Mouse (Mus musculus): Measurements from ENCODE around the gene Orai3. TPM values are rescaled to one million over a fixed set of nuclear protein-coding genes. Genes with fewer than 3 reads are reported as not detected.
A peak's percentile ranks its signal among the peaks of the same experiment; 100 is the strongest.
"Not testable (repeated sequence)": the region's sequence is repeated elsewhere in the genome, so short reads cannot be mapped to it uniquely, and the experiment has no call there.

The Orai3 gene
- 26.7 and 32.1 TPM in 2 replicates for total RNA-seq (2015)
- total RNA-seq (2017): 28.2 and 30.2 TPM in 2 replicates

DNA sequence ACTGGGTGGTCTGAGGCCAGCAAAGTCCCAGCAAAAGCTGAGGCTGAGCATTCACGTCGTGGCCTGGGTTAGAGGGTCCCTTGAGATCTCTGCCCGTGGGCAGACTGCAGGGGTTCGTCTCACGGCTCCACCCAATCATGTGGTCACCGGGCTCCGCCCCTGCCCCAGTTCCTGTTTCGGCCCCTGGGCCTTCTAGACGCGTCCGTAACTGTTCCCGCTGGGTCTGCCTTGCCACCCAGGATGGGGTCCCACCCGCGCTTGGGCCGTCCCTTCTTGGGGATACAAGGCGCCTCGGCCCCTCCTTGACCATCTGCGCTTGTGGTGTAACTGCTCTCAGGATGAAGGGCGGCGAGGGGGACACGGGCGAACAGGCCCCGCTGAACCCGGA, at the start of gene Orai3:
TSS of gene Orai3 (plus strand) at position 165 of the 388 bp plus-strand sequence.
- peak; percentile 42 for ATAC-seq (replicated peaks; ENCODE audit: poor library complexity)

DNA sequence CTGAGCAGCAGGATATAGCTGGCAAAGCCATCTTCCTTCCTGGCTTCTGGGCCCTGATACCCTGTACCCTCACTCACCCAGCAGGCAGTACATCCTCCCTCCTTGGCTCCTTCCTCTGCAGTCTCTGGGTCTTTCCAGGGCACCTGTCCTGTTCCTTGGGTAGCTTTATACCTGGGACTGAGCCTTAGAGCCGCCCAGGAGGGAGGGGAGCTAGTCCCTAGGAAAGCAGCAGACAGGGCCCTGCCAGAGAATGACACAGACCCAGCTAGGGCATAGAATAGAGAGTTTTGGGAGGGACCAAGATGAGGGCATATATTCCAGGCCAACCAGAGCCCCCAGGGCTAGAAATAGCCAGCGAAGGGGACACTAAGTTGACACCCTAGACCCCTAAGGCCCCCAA, 44.1 kb upstream of the Orai3 start:
- ATAC-seq (replicated peaks; ENCODE audit: poor library complexity): no peak

- no peak for ATAC-seq (replicated peaks; ENCODE audit: poor library complexity)
Observed at GRCm38 (mm10) chr7:127725924-127726323, 43.7 kb upstream of the Orai3 start.

DNA sequence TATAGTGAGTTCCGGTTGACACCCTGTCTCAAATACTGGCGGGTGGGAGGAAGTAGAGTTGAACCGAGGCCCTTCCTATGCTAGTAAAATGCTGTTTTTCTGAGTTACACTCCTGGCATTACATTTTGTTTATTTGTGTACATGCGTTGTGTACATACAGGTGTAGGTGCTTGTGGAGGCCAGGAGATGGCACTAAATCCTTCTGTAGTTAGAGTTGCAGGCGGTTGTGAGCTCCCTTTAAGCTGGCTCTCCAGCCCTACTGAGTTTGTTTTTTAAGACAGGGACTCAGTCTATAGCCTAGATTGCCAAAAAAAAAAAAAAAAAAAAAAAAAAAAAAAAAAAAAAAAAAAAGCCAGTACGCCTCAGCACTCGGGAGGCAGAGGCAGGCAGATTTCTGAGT, 41.7 kb upstream of the Orai3 start:
- peak; percentile 64 for ATAC-seq (replicated peaks; ENCODE audit: poor library complexity)

- no peak for ATAC-seq (replicated peaks; ENCODE audit: poor library complexity)
Observed at GRCm38 (mm10) chr7:127730170-127730569, 39.4 kb upstream of the Orai3 start.

- ATAC-seq (replicated peaks; ENCODE audit: poor library complexity): not testable (repeated sequence)
Observed at GRCm38 (mm10) chr7:127732066-127732465, 37.5 kb upstream of the Orai3 start, which contains the start of gene Ctf2. Gene Ctf2, minus strand, starts transcription at chr7:127732166.

GRCm38 (mm10) chr7:127744366-127745045, 25.1 kb upstream of the Orai3 start, which contains the start of gene Fbxl19:
Gene Fbxl19, plus strand, starts transcription at chr7:127744543.
- peak; percentile 49 for ATAC-seq (replicated peaks; ENCODE audit: poor library complexity)

DNA sequence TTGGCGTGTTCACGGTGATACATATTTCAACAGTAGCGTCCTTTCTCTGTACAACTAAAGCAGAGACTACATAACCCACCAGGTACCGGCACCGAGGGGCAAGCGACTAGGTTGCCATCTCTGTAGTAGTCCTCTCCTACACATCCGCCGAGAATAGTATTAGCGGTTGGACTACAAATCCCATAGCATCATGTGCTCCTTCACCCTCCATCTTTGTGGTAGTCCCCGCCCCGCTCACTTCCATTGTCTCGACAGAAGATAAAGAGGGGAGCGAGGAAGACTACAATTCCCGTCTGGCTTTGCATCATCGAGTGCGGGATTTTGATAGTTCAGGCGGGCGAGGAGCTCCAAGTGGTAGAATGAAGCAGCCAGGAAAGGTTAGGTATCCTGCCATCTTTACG, 24.4 kb upstream of the Orai3 start:
- ATAC-seq (replicated peaks; ENCODE audit: poor library complexity): peak; percentile 81

DNA sequence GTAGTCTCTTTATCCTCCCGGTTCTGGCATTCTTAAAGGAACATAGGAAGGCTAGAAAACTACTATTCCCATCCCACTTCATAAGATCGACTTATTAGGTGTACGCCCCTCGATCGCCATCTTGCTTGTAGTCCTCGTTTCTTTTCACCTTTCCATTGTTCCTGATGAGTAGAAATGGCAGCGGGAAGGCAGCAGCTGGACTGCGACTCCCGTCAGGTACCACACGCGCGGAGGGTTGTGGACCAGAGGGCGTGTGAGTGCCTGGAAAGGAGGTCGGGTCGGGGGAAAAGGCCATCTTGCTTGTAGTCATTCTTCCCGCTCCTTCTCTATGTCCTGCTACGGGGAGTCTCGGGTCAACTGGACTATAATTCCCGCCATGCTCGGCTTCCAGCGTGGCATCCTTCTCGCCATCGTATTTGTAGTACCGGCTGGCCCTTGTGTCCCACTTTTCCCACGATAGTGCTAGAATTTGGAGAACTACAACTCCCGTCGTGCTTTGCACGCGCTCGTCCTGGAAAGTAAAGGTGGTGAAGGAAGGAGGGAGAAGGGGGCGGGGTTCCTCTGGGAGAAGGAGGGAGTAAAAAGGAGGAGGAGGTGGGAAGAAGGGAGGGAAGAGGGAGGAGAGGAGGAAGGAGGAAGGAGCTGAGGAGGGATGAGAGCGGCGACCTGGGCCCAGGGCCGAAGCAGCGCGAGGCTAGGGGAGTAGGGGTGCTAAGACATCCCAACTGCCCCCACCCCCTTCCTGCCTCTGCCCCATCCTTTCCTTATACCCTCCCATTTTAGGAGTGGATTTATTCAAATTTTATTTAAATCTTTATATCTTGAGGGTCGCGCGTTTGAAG, 23.7 kb upstream of the Orai3 start:
- ATAC-seq (replicated peaks; ENCODE audit: poor library complexity): peak; percentile 63

GRCm38 (mm10) chr7:127746494-127747491, 22.8 kb upstream of the Orai3 start:
- no peak for ATAC-seq (replicated peaks; ENCODE audit: poor library complexity)

- no peak for ATAC-seq (replicated peaks; ENCODE audit: poor library complexity)
Observed at GRCm38 (mm10) chr7:127747559-127748234, 21.9 kb upstream of the Orai3 start.

GRCm38 (mm10) chr7:127748235-127748560, 21.4 kb upstream of the Orai3 start:
- no peak for ATAC-seq (replicated peaks; ENCODE audit: poor library complexity)

DNA sequence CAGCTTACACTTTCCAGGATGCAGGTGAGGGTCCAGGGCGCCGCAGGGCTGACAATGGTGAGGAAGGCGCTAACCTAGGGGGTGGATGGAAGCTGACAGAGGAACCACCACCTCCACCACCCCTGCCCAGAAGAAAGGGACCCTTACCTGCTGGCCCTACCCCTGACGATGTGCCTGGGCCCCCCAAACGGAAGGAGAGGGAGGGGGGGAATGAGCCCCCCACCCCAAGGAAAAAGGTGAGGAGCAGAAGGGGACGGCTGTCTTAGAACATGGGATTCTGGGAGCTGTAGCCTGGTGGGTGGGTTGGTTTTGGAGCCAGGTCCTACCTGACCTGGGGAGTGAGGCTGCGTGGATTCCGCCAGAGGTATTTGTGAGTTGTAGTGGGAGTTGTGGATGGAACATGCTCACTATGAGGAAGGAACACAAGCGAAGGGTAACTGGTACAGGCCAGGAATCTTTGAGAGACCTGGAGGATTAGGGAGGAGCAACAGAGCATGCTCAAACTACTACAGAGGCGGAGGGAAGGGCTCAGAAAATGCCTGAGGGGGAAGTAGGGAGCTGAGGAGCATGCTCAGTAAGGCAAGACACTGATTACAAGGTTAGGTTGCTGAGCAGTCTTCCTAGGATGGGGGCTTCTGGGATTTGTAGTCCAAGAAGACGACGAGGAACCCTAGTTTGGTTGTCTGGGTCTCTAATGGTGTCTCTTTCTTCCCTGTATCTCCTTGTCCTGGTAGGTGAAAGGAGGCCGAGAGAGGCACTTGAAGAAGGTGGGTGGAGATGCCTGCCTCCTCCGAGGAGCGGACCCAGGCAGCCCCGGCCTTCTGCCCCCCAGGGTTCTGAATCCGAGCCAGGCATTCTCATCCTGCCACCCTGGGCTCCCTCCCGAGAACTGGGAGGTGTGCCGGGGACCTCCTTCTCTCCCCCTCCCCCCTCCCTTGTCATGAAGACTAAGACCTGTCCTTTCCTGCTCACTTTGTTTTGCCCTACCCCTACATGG, 19.2 kb upstream of the Orai3 start:
- ATAC-seq (replicated peaks; ENCODE audit: poor library complexity): no peak

DNA sequence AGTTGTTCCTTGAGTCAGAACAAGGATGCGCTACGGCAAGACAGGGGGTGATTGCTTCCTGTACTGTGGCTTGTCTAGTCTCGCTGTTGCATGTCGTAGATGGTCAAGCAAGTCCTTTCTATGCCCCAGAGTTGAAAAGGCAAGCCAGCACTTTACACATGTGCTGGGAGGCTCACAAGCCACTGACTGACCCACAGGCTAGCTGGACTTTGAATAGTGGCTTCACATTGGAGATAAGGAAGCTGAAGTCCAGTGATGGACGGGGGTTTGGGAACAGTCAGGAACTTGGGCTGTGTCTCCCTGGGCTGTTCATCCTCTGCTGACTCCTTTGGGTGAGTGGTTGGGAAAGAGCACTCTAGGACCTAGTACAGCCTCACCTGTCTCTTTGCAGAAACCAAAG, 18.0 kb upstream of the Orai3 start:
- no peak for ATAC-seq (replicated peaks; ENCODE audit: poor library complexity)

DNA sequence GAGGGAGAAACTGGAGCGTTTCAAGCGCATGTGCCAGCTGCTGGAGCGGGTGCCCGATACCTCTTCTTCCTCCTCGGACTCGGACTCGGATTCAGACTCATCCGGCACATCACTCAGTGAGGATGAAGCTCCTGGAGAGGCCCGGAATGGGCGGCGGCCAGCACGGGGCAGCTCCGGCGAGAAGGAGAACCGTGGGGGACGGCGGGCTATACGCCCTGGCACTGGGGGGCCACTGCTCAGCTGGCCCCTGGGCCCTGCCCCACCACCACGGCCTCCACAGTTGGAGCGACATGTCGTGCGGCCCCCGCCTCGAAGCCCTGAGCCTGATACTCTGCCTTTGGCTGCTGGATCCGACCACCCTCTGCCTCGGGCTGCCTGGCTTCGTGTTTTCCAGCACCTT, 17.5 kb upstream of the Orai3 start:
- no peak for ATAC-seq (replicated peaks; ENCODE audit: poor library complexity)

GRCm38 (mm10) chr7:127753158-127753557, 16.5 kb upstream of the Orai3 start:
- no peak for ATAC-seq (replicated peaks; ENCODE audit: poor library complexity)

DNA sequence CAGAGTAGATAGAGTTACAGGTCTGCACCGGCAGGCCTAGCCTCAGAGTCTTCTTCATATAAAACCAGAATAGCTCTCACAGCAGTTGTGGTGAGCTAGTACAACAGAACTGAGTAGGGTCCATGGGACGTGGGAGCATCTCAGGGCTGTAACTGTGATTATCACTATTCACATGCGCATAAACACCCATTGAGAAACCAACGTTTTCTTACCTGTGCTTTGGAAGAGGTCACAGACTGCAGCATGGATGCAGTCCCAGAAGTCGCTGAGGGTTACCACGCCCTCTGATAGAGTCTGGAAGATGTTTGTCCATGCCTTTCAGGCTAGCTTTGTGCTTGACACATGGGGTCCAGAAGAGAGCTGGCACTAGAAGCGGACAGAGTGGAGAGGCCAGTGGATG, 15.9 kb upstream of the Orai3 start:
- no peak for ATAC-seq (replicated peaks; ENCODE audit: poor library complexity)

DNA sequence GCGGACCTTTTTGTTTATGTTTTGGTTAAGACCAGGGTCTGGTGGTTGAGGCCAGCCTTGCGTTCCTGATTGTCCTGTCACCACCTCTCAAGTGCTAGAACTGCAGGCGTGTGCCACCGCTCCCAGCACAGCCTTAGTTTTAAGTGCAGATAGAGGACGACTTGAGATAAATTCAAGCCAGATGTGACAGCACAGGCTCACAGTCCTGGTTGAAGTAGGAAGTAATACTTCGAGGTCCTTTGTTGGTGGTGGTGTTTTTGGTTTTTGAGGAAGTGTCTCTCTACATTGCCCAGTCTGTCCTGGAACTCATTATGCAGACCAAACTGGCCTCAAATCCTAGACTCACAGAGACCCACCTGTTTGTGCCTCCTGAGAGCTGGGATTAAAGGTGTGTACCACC, 9.9 kb upstream of the Orai3 start:
- peak; percentile 62 for ATAC-seq (replicated peaks; ENCODE audit: poor library complexity)

GRCm38 (mm10) chr7:127760478-127760877, 9.1 kb upstream of the Orai3 start:
- ATAC-seq (replicated peaks; ENCODE audit: poor library complexity): no peak

Measured in megakaryocyte progenitor cell, adult 5-6 weeks (primary cell).